Mouse (Mus musculus): ENCODE results near the gene Tpx2.

The Tpx2 gene

DNA sequence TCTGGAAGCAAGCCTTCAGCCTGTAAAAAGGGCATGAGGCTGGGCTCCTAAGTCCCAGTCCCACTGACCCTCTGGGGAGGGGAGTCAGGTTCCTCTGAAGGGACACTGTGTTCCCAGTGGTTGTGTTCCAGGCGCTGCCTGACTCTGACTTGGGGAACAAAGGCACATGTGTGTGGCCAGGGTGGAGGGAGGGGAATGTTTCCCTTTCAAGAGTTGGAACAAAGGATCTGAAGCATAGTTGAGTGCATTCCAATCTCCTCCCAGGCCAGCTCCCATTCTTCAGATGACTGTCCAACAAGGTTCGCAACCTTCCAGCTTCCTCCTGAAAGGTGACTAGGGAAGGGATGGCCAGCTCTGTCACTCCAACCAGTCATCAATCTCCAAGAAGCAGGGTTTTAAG is 27.4 kb upstream of the Tpx2 start:
- no peak for DNase-seq (ENCODE audit: low spot score)

DNA sequence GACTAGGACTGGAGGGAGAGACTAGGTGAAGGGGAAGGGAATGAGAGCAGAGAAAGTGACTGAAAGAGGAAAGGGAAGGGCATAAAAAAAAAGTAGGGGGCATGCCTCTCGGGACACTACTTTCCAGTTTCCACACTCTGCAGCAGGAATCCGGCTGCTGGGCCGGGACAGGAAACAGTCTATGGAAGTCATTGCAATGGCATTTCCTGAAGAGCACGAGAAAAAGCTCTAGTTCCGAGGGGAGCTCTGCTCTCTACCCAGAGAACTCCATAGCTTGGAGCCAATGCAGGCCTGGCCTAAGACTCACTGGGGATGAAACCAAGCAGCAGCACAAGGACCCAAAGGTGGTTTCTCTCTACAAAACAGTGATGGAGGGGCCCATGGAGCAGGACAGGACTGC is 26.7 kb upstream of the Tpx2 start:
- peak; percentile 24 for DNase-seq (ENCODE audit: low spot score)

DNA sequence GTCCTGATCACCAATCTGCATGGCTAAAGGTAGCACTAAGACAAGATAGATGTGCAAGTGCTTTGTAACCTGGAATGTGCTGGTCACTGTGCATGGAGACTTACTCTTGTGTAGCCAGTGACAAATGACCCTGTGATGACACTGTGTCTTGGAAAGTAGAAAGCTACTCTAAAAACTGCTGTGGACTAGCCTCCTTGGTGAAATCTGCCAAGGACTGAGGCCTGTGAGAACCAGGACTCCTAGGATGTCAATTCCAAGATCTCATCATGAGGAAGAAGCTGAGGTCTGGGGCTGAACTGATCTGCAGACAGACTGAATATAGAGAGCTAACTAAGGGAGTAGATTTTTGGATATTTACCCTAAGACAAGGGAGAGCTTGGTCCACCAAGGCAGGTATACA is 26.2 kb upstream of the Tpx2 start:
- no peak for DNase-seq (ENCODE audit: low spot score)

DNA sequence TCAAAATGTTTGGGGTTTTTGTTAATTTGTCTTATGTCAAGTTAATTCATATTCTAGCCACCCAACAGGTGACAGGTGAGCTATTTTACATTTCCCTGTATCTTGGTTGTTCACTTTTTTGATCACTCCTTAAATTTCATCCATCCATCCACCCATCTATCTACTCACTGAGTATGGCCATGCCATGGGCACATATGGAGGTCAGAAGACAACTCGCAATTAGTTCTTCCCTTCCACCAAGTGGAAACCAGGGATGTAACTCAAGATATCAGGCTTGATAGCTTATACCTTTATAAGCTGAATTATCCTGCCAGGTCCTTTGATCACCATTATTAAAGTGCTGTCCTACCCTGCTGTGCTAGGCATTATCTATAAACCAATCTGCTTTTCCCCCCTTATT is 24.0 kb upstream of the Tpx2 start:
- DNase-seq (ENCODE audit: low spot score), result no peak

DNA sequence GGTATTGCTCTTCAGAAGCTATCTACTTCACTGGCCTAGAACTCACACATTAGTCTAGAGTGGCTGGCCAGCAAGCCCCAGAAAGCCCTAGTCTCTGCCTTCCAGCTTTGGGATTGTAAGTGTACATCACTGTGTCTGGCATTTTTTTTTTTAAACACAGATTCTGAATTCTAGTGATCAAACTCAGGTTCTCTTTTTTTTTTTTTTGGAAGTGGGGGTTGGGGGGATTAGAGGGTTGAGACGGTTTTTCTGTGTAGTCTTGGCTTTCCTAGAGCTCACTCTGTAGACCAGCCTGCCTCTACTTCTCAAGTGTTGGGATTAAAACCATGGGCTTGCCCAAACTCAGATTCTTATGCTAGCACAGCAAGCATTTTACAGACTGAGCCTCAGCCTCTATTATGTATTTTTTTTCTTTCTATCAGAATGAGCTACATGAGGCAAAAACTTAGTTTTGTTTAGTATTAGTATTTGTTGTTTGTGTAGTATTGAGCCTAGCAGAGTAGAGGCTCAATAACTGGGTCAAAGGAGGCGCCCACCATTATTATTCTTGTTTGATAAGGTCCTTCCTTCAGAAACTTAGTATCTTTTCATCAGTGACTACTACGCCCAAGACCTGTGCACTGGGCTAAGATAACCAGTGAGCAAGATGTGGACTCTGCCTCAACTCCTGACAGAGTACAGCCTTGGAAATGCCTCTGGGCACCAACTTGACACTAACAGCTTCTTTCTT is 23.2 kb upstream of the Tpx2 start:
- no peak for DNase-seq (ENCODE audit: low spot score)

DNA sequence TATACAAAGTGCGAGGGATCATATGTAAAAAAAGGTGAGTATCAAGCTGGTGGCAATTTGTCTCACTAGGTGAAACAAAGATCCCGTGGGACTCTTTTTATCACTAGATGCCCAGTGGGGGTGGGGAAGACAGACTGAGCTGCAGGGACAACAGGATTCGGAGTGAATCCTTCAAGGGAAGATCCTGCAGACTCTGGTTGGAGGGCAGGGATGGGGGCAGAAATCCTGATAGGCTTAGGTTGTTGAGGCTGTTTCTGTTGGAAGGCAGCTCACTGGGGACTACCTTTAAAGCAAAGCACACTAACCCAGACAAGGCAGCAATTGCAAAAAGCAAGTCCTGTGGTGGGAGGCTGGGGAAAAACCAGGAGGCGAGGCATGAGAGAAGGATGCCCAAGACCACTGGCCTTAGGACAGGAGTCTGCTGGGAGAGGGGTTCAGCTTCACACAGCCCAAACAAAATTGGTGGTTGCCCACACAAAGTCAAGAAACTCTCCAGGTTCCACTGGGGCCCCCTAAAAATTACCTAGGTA is 22.5 kb upstream of the Tpx2 start:
- no peak for DNase-seq (ENCODE audit: low spot score)

DNA sequence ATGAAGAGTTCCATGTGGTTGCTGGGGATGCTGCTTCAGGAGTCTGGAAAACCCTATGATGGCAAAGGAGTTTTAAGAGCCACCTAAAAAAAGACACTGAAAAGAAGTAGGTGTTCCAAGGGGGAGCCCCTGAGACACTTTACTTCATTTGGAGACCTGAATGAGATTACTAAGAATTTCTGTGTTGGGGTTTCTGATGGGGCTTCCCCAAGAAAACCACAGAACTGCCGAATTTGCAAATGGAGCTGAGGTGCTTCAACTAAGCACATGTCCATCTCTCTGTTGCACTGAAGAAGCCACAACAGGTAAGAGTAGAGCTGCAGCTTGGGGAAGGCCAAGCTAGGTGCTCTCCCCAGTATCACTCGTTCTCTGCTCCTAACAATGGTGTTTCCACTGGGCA is 22.1 kb upstream of the Tpx2 start:
- DNase-seq (ENCODE audit: low spot score), result no peak

DNA sequence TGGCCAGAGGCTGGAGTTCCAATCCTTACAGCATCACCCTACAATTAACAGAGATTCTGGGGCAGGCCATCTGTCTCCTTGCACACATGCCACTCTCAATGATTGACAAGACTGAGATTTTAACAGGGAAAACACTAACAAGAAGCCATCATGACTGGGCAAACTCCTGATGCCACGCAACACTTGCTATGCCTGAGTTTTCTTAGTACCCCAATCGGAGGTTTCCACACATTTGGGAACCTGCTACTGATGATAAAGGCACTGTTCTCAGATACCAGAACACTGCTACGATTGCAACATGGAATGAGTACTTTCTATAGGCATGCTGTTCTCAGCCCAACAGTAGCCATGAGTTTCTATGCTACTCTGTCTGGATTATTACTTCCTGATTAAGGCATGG is 21.3 kb upstream of the Tpx2 start:
- DNase-seq (ENCODE audit: low spot score), result no peak

DNA sequence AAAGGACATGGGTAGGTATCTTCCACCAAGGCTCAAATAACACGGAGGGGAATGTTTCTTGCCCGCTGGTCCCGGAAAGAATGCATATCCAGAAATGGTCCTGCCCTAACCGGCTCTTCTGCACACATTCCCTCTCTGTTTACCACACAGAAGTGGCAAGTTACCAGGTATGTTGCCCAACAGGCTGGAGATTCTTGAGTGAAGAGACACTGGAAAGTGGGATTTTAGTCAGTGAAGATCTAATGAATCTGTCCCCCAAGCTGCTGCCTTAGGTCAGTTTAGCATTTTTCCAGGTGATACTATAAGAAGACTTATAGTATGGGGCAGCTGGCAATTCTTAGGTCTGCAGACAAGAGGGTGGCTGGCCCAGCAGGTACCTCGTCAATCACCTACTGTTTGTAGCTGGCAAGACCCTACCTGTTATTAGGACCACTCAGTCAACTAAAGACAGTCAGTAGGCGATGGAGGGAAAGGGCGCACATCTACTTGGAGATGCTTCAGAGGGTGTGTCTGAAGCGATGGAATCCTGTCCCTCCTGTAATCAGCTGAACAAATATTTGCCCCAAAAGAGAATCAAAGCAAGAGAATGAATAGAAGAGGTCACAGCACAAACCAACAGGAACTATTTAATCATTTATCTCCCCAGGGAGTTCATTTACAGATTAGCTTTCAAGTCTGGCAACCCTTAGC is 20.3 kb upstream of the Tpx2 start:
- DNase-seq (ENCODE audit: low spot score), result no peak

DNA sequence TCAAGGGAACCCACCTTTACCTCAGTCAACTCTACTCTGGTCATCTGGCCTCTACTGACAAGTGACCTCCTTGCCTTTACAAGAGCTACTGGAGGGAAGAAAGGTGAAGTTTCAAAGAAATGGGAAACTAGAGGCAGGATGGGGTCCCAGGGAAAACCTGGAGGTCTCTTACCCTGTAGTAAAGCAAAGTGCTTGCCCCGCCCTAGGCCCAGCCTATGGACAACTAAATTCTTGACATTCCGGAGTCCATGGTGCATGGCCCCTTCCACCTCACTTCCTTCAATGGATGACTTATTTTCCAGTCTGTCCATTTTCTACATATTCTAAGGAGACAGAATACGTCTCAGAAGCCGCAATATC is 19.8 kb upstream of the Tpx2 start:
- DNase-seq (ENCODE audit: low spot score), result peak; percentile 82

DNA sequence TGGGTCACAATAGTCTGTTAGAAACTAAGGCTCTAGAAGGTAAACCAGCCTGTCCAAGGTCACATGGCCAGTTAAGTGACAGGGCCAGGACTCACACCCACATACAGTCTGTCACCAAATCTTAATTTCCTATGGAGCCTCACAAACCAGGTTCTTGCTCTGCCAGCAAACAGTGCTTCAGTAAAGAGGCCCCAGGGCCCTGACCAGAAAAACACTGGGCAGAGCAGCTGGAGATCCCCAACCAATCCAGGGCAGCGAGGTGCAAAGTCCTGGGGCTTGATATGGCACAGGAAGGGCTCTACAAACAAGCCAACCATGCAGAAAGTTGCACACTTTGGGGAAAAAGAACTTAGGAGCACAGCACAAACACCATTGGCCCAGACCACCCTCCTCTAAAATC is 19.2 kb upstream of the Tpx2 start:
- peak; percentile 43 for DNase-seq (ENCODE audit: low spot score)

DNA sequence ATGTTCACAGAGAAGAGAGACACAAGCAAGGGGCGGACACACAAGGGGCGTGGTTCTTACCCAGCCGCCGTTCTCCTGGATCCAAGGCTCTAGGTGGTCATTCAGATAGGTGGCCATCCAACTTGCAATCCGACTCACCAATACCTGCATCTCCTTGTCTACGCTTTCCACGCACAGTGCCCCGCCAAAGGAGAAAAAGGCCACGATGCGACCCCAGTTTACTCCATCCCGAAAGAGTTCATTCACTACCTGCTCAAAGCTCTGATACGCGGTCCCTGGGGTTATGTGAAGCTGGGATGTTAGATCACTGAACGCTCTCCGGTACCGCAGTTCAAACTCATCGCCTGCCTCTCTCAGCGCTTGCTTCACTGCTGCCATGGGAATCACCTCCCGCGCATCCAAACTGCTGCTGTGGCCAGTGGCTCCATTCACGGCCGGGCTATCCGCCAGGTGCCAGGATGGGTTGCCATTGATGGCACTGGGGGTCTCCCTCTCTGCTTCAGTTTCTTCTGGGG is 18.3 kb upstream of the Tpx2 start:
- peak; percentile 27 for DNase-seq (ENCODE audit: low spot score)

DNA sequence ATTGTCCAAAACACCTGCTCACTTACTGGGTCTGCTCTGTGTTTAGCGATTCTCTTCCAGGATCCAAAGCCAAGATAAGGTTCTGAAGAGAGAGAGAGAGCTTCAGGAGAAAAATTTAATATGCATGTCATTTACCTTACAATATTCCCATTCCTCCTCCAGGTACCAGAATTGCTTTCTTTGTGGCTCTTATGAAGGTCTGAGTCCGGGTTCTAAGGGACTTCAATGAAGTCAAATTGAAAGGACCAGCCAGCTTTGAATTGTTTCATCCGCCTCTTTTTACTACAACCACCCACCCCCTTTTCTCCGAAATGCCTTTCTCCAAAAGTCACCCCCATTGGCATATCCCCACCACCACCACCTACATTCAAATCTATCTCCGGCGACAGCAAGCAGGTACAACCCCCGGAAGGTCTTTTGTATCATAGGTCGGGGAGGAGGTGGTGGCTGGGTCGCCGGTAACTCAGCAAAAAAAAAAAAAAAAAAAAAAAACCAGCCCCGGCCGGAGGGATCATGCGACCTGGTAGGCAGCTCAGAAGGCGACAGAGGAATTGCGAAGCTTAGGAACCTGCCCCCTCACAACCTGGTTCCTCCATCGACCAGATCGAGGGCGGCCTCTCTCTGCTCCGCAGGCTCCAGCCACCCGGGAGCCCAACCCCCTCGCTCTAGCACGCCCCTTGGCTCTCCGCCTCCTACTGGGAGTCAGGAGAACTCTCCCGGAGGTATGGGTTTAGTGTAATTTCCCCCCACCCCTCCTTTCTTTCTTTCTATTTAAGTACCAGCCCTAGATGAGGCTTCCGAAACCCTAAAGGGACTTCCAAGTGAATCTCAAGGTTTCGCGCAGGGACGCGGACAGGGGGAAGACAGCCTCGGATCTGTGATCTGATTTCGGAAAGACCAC is 17.5 kb upstream of the Tpx2 start:
- DNase-seq (ENCODE audit: low spot score), result peak; percentile 89

DNA sequence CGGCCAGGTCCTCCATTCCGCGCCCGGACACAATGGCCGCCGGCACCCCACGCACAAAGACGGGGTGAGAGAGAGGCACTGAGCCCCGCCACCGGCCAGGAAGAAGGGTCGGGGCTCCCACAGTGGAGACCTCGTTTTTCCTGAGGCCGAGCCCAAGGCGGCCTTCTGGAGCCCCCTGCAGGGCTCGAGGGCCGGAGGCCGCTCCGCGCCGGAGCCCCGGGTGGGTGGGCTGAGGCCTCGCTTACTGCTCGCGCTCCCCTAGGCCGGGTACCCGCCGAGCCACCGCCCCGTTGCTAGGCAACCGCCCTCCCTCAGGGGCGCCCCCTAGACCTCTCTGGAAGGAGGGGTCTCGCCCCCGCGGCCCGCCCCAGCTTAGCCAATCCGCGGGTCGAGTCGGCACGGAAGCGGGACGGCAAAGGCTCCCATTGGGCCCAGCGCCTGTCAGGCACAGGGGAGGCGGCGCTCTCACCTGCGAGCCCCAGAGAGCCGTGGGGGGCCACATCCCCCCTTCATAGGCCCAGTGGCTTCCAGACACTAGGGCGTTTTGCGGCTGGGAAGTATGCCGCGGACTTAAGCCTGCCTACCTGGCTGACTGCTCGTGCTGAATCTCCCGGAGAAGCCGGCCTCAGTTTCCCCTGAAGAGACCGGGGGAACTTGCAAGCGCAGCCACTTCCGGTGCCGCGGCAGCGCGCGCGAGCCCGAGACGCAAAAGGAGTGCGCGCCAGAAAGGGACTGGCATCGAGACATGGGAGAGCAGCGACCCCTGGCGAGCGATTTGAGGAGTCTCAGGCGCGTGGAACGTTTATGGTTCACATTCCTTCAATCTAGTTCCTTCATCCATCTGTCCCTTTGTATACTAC is 16.5 kb upstream of the Tpx2 start, which contains the start of gene Bcl2l1:
Gene Bcl2l1 (minus strand): TSS at position 710 of the 860 bp plus-strand sequence.
- peak; percentile 99 for DNase-seq (ENCODE audit: low spot score)

DNA sequence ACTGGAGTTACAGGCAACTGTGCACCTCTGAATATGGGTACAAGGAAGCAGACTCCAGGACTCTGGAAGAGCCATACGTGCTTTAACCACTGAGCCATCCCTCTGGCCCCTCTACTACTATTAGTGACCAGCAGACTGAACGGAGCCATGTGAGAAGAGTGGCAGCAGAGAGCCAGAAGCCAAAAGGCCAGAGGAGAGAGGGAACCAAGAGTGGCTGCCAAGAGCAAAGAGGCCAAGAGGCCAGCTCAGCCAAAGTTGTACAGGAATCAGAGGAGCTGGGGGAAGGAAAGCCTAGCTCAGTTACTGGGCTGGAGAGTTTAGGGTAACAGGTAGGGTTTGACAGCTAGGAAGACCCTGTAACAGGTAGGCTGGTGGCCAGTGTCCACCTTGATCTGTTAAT is 8.5 kb upstream of the Tpx2 start:
- no peak for DNase-seq (ENCODE audit: low spot score)

DNA sequence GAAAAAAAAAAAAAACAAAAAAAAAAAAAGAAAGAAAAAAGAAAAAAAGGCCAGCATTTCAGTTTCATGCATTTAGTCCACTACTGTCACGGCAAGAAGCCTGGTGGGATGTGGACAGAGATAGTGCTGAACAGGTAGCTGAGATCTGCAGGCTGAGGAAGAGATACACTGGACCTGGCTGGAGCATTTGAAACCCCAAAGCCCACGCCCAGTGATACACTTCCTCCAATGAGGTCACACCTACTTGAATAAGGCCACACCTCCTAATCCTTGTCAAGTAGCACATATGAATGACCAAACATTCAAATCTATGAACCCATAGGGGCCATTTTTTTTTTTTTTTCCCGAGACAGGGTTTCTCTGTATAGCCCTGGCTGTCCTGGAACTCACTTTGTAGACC is 5.0 kb upstream of the Tpx2 start:
- DNase-seq (ENCODE audit: low spot score), result no peak

DNA sequence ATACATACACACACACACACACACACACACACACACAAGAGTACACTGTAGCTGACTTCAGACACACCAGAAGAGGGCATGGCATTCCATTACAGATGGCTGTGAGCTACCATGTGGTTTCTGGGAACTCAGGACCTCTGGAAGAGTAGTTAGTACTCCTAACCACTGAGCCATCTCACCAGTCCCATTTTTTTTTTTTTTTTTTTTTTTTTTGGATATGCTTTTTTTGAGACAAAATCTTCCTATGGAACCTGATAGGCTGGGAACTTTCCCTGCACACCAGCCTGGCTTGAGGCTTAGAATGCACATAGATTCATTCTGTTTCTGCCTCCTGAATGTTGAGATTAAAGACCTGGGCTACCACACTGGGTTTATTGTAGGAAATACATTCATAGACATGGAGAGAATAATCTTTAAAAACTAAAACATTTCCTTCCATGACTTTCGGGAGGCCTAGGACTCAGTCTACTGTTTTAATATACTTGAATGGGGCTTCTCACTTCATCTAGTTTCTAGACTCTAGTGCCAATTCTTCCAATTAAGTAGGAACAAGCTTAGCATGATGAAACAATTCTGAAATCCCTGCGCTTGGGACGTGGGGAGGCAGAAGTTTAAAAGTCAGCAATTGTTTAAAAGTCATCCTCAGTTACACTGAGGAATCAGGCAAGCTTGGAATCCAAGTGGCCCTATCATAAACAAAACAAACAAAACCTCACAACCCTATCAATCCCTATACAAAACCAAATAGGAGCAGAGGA is 528 bp upstream of the Tpx2 start:
- no peak for DNase-seq (ENCODE audit: low spot score)

DNA sequence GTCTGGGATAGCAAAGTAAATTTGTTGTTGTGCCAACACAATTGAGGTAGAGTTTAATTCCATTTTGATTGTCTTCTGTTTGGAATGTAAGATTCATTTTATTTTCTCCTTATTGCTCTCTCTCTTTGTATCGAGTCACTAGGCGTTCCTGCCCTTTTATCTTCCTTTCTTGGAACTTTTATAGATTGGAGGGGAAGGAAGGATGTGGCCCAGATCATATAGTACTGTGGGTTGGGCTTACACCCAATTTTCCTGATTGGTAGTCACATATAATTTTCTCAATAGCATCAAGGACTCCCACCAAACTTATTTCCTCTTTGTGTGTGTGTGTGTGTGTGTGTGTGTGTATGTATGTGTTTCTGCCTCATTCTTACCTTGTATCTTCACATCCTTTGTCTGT is 702 bp downstream of the Tpx2 start:
- no peak for DNase-seq (ENCODE audit: low spot score)

DNA sequence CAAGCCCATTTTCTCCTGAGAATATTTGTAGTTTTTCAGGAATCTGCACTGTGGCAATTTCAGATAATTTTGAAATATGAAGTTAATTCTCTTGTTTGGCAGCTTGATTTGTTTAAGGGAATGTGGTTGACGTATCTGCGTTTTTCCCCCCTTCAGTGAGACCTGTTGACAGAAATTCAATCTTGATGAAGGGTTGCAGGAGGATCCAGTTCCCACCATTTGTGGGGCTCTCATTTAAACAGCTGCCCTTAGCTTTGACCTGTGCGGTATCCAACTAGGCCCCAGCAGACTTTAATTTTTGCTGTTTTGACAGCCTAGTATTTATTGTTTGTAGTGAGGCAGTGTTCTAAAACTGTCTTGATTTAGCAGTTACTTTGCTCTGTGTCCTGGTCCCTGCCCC is 11.7 kb downstream of the Tpx2 start:
- no peak for DNase-seq (ENCODE audit: low spot score)

DNA sequence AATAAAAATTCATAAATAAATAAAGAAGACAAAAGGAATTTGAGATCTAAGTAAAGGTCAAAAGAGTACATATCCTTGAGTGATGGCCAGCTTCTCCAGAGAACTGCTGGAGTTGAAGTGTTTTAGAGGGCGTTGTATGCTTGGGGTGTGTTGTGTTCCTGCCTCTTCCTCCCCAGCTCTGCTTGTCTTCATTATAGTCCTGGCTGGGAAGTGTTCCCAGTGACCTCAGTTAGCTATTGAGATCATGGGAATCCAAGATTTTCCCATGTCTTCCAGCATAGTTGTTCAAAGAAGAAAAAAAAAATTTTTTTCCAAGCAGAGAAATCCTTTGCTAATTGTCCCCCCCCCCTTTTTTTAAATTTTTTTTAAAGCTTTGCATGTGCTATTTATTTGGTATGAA is 14.1 kb downstream of the Tpx2 start:
- DNase-seq (ENCODE audit: low spot score), result no peak

DNA sequence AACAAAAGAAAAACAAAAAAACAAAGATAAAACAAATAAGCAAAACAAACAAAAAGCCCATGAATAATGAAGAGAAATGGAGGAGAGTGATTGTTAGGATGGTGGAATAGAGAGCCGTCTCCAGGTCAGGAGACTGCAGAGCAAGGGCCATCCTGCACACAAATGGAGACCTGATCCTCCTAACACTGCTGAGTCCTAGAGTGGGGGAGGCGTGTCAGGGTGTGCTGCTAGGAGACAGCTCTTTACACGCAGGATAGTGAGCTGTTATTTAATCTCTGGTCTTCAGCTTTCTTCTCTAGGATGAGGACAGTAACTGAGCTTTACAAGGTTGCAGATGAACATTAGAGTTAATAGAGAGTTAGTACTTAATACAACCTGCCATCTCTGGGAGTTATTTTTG is 14.9 kb downstream of the Tpx2 start:
- DNase-seq (ENCODE audit: low spot score), result no peak

Measured in yolk sac, embryonic 10.5 days (tissue).